Mouse (Mus musculus) olfactory bulb, adult 2 months (tissue): ENCODE measurements at regions not wholly inside any gene's neighbourhood (a gene's known extent, or its start where the extent isn't known, plus 50 kb on each side); places are given as distances from the start of the nearest gene placed in this dataset.

Experiments
- CTCF ChIP-seq: fragments of 200-500 bp; IDR thresholded peaks from 2 replicates; pipeline ENCODE4 v1.5.1; 2012; ENCODE audit warnings: low read depth, mild to moderate bottlenecking, low read length, moderate library complexity; ENCODE audit not compliant: insufficient read depth
- POLR2A ChIP-seq: fragments of 200-500 bp; IDR thresholded peaks from 2 replicates; pipeline ENCODE4 v1.6.1; 2012; ENCODE audit warnings: mild to moderate bottlenecking, low read depth, low read length, moderate library complexity; ENCODE audit not compliant: insufficient read depth

DNA sequence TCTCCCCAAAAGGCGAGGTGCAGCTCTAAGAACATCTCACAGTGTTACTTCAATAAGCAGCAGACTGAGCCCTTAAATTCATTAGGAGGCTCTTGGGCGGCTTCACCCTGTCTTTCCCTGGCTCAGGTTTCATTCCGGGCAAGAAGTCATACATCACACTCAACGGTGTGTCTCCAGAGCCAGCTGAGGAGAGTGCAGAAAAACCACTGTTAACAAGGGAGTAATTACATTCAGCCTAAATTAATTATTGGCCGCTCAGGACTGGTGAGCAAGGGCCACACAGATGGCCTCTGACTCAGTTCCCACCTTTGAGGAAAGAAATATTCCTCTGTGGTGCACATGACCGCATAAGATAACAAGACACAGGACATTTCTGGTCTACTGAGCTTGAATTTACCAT, 168.3 kb downstream of the Tbx18 start:
- no peak for TF ChIP-seq CTCF
- TF ChIP-seq POLR2A: no peak
